Mouse (Mus musculus) c-Kit-positive CD71-positive TER-119-positive erythroid progenitor cells, embryonic 14.5 days (primary cell): ENCODE data around the gene Itgb1bp1.
A peak's percentile ranks its signal among the peaks of the same experiment; 100 is the strongest.

Experiments used
- DNase-seq: peaks from one replicate; pipeline ENCODE4 v3.0.0-alpha.2; 2013; ENCODE audit warnings: low spot score

The Itgb1bp1 gene

GRCm38 (mm10) chr12:21244375-21244960, 41.6 kb downstream of the Itgb1bp1 start:
- DNase-seq: no peak

GRCm38 (mm10) chr12:21241965-21242364, 44.1 kb downstream of the Itgb1bp1 start:
- no peak for DNase-seq

GRCm38 (mm10) chr12:21234560-21234959, 51.5 kb downstream of the Itgb1bp1 start:
- no peak for DNase-seq

- DNase-seq: no peak
Observed at GRCm38 (mm10) chr12:21233727-21234126, 52.4 kb downstream of the Itgb1bp1 start.

GRCm38 (mm10) chr12:21229076-21229918, 56.8 kb downstream of the Itgb1bp1 start:
- peak; percentile 36 for DNase-seq

- peak; percentile 22 for DNase-seq
Observed at GRCm38 (mm10) chr12:21228650-21229049, 57.4 kb downstream of the Itgb1bp1 start.

GRCm38 (mm10) chr12:21227076-21227980, 58.8 kb downstream of the Itgb1bp1 start:
- peak; percentile 17 for DNase-seq

- no peak for DNase-seq
Observed at GRCm38 (mm10) chr12:21226316-21226715, 59.8 kb downstream of the Itgb1bp1 start.

GRCm38 (mm10) chr12:21225358-21225757, 60.7 kb downstream of the Itgb1bp1 start:
- no peak for DNase-seq

GRCm38 (mm10) chr12:21223923-21224322, 62.2 kb downstream of the Itgb1bp1 start:
- DNase-seq: no peak

GRCm38 (mm10) chr12:21220596-21220995, 65.5 kb downstream of the Itgb1bp1 start:
- no peak for DNase-seq

- no peak for DNase-seq
Observed at GRCm38 (mm10) chr12:21217776-21218444, 68.2 kb downstream of the Itgb1bp1 start.

GRCm38 (mm10) chr12:21214551-21215165, 71.4 kb downstream of the Itgb1bp1 start:
- DNase-seq: no peak

GRCm38 (mm10) chr12:21212876-21213275, 73.2 kb downstream of the Itgb1bp1 start:
- DNase-seq: no peak

GRCm38 (mm10) chr12:21209273-21209672, 76.8 kb downstream of the Itgb1bp1 start:
- no peak for DNase-seq

GRCm38 (mm10) chr12:21208172-21208795, 77.8 kb downstream of the Itgb1bp1 start:
- no peak for DNase-seq

- no peak for DNase-seq
Observed at GRCm38 (mm10) chr12:21207422-21207821, 78.7 kb downstream of the Itgb1bp1 start.

GRCm38 (mm10) chr12:21205799-21206198, 80.3 kb downstream of the Itgb1bp1 start:
- no peak for DNase-seq

GRCm38 (mm10) chr12:21204701-21205312, 81.3 kb downstream of the Itgb1bp1 start:
- DNase-seq: no peak

- no peak for DNase-seq
Observed at GRCm38 (mm10) chr12:21201485-21202269, 84.4 kb downstream of the Itgb1bp1 start.
